Mouse (Mus musculus) monocyte, adult 59 days (primary cell): ENCODE results near the gene Plcxd2. TPM values are rescaled to one million over a fixed set of nuclear protein-coding genes. Genes with fewer than 3 reads are reported as not detected.

Experiments
- total RNA-seq, 2 experiments: library from RNA; stranded (reverse); gene quantifications; one replicate each; pipeline ENCODE4 v1.2.4; 2023

The Plcxd2 gene
- 1 to 10 TPM in 1 of 2 experiments, under 1 TPM in 1; 1.00 to 1.3 TPM for total RNA-seq

GRCm38 (mm10) chr16:46010153-46010905, at the start of gene Plcxd2:
Gene Plcxd2, minus strand, starts transcription at chr16:46010218.

GRCm38 (mm10) chr16:45953394-45953793, 56.6 kb downstream of the Plcxd2 start, which contains the start of gene Phldb2:
Gene Phldb2, minus strand, starts transcription at chr16:45953598.

Other genes with a start within 250 kb of the Plcxd2 start
- not detected for gene Phldb2, start 56.6 kb downstream of the Plcxd2 start, total RNA-seq
- gene Cd96, start 110.0 kb upstream of the Plcxd2 start, total RNA-seq: 1 to 10 TPM in 1 of 2 experiments, under 1 TPM in 1; 0.39 to 1.0 TPM
- 1 to 10 TPM; 4.2 to 7.7 TPM for gene Gm4737, start 144.9 kb upstream of the Plcxd2 start, total RNA-seq